Mouse (Mus musculus) kidney, adult 18-20 months (tissue): Measurements from ENCODE around the gene Pcsk4.
"Not testable (repeated sequence)": the region's sequence is repeated elsewhere in the genome, so short reads cannot be mapped to it uniquely, and the experiment has no call there.

Experiments
- DNase-seq: peaks from one replicate; pipeline ENCODE4 v3.0.0; 2021

Gene Pcsk4

GRCm38 (mm10) chr10:80347514-80347967 lies 18.2 kb upstream of the Pcsk4 start:
- DNase-seq: peak; percentile 18

DNA sequence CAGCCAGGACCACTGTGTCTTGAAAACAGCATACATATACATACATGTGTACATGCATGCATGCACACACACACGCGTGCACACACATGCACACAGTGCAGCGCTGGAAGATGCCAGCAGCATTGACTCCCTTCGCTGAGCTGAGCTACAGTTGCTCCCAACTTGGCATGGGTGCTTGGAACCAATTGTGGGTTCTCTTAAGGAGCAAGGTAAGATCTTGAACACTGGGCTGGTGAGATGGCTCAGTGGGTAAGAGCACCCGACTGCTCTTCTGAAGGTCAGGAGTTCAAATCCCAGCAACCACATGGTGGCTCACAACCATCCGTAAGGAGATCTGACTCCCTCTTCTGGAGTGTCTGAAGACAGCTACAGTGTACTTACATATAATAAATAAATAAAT lies 16.6 kb upstream of the Pcsk4 start:
- DNase-seq: not testable (repeated sequence)

- peak; percentile 21 for DNase-seq
Observed at GRCm38 (mm10) chr10:80345122-80345521, 15.8 kb upstream of the Pcsk4 start.

GRCm38 (mm10) chr10:80344131-80344661 lies 14.9 kb upstream of the Pcsk4 start:
- peak; percentile 26 for DNase-seq

DNA sequence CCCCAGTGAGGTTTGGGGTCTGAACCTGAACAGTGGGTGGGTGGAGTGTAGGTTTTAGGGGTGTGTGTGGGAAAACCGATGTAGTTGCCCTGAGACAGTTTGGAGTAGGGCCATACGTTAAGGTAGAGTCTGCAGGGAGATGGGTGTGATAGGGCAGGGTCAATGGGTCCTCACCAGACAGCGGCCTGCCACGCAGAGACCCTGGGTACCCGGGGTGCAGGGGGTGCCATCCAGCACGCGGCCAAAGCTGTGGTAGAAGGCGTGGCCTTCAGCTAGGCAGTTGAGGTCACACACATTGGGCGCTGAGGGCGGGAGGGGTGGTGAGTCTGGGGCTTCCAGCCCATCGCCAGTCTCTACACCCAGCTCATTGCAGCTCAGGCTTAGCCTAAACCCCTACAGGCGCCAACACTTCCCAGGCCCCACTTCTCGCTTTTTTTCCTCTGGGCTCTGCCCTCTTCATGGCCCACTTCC lies 14.2 kb upstream of the Pcsk4 start:
- DNase-seq: no peak

DNA sequence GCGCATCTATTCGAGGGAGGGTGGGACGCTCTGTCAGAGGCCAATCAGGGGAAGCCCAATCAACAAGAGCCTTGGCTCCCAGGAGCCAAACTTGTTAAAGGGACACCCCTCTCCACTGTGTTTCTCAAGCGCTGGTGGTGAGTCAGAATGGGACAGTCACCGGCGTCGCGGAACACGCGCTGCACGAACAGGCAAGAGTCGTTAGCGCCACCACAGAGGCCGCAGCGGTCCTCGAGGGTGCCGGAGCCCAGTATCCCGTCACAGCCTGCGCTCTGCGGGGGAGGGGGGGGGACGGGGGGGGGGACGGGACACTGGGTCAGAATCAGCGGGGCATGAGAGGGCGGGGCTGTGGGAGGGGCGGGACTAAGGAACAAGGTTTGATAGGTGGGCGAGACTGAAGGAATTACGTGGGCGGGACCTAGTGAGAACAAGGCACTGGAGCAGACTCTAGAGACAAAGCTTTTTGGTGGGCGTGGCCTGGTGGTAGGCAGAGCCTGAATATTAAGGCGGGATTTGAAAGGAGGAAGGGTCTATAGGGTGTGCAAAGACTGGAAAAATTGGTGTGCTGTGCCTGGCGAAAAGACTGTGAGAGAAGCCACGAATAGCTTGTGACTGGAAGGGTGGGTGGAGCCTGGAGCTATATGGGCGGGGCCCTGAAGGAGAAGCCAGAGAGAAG lies 13.6 kb upstream of the Pcsk4 start:
- DNase-seq: peak; percentile 39

GRCm38 (mm10) chr10:80342305-80342748 lies 13.0 kb upstream of the Pcsk4 start:
- no peak for DNase-seq

DNA sequence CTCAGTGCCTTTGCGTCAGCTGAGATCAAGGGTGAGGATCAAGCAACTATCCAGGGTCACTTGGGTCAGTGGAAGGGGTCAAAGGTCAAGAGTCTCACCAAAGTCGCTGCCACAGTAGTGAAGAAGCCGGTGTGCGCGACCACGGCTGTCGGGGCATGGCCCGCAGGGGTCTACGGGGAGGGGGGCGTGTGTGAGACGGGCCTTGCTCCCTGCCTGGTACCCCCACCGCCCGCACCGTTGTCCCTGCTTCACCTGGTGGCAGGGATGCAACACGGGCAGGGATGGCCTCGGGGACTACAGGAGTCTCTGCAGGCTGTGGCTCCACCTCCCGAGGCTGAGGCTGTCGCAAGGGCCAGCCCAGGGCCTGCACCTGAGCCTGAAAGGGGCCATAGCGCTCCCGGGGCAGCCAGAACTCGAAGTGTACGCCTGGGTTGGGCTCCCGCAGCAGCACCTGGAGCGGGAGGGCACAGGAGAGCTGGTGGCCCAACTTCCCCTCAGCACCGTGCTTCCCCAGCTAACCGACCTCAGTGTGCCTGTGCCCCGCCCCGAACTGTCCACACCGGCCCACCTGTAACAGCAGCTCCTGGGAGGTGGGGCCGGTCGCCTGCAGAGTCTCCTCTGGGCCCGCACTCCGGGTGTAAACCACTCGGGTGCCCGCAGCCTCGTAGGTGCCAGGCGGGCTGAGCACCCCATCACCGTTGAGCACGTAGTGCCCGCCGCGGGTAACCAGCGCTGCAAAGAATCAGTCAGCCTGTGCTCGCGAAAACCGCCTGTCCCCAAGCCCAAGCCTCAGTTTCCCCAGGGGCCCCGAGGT lies 12.4 kb upstream of the Pcsk4 start:
- DNase-seq: no peak

DNA sequence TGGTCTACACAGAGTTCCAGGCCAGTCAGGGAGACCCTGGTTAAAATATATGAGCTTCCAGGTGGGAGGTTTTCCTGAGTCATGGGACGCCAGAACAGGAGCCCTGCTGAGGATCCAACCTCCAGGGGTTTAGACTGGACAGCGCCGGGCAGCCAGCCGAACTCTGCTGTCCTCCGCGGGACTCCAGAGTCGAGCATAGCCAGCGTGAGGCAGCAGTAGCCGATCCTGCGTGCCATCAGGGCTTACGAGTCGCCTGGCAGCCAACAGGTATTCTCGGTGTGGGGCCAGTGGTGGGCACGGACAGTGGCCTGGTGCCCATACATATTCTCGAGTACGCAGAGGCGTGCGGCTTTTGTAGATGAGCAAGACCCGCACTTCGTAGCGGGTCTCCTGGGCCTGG lies 11.7 kb upstream of the Pcsk4 start:
- DNase-seq: peak; percentile 10

GRCm38 (mm10) chr10:80339941-80340750 lies 10.8 kb upstream of the Pcsk4 start:
- peak; percentile 89 for DNase-seq

GRCm38 (mm10) chr10:80336263-80336662 lies 7.0 kb upstream of the Pcsk4 start:
- no peak for DNase-seq

DNA sequence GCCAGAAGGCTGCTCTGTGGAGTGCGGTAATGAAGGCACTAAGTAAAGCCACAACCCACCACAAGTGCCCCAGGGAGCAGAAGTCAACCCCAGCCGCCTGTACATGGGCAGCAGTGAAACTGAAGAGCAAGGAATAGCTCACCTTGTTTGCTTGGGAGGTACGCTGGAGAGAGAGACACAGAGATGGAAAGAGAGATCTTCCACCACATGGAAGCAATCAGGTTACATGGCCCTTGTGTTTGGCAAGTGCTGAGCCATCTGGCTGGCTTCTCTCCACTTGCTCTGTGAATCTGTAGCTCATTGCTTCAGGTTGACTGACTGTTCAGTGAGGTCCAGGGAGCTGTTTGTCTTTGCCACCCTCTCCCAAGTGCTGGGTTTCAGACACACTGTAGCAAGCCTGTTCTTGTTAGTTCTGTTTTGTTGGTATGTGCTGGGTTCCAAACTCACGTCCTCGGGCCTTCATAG lies 3.3 kb upstream of the Pcsk4 start:
- DNase-seq: no peak

DNA sequence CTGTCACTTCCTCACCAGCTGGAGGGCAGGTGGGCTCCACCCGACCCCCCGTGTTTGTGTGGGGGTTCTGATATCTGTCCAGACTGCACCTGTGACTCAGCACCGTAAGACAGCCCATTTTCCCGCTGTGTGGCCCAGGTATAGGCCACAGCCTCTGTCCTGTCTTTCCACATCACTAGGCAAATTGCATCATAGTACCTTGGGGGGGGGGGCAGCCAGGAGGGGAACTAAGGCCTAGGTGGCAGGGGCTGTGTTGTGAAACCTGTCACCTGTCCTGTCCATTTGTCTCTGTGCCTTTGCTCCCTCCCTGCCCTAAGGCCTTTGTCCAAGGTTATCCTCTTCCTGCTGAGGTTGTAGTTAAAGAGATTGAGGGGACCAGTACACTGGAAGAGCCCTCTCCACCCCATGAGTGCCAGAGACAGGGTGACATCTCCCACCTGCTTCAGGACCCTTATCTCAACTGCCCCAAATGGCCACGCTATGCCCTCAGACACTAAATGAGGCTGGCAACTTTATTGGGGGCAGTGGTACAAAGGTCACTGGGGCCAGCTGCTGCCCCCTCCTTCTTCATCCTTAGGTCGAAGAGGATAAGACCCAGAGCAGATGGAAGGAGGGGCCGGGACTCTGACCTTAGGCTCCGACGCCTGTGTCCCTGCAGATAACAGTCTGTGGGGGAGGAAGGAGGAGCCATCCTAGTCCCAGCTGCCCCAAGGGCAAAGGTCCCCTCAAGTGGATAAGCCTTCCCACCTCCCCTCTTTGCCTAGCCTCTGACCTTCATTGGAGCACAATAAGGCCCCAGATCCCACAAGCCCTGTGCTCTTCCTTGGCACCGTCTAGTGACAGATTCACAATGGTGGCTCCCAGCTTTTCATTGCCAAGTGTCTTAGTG lies 2.6 kb upstream of the Pcsk4 start:
- no peak for DNase-seq

DNA sequence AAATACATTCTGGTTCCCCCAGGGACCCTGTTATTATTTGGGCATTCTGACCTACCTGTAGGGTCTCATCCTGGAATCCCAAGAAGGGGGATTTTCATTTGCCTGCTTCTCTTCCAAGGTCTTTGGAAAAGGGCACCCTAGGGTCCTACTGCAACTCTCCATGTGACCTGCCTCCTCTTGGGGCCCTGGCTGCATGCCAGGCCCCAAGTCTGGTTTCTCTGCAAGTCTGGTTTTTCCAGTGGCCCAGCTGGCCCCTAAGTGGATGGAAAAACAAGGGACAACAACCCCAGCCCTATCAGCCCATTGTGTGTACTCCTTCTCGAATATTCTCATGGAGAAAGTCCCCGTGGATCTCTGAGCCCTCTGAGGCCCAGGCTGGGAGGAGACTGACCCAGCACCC lies 1.6 kb upstream of the Pcsk4 start:
- no peak for DNase-seq

- DNase-seq: no peak
Observed at GRCm38 (mm10) chr10:80330084-80330483, 786 bp upstream of the Pcsk4 start.

- no peak for DNase-seq
Observed at GRCm38 (mm10) chr10:80325045-80325444, 4.3 kb downstream of the Pcsk4 start.

GRCm38 (mm10) chr10:80324120-80325037 lies 4.9 kb downstream of the Pcsk4 start:
- no peak for DNase-seq

- DNase-seq: peak; percentile 85
Observed at GRCm38 (mm10) chr10:80323261-80324119, 5.8 kb downstream of the Pcsk4 start.

- peak; percentile 54 for DNase-seq
Observed at GRCm38 (mm10) chr10:80322811-80323211, 6.5 kb downstream of the Pcsk4 start.
